Mouse (Mus musculus) neural tube, embryonic 14.5 days (tissue): Measurements from ENCODE around the gene Nphs1. TPM values are rescaled to one million over a fixed set of nuclear protein-coding genes. Genes with fewer than 3 reads are reported as not detected.
A peak's percentile ranks its signal among the peaks of the same experiment; 100 is the strongest.

ENCODE experiments used
- ATAC-seq: fragments of 200-750 bp; cut with Nextera tagmentation; 2 replicates; pipeline ENCODE4 v1.8.0; 2017; ENCODE audit warnings: low read depth, mild to moderate bottlenecking, moderate TSS enrichment, moderate library complexity
- H3K27ac ChIP-seq: fragments of 300-500 bp; sonication (generic); 2 replicates; pipeline ENCODE4 v1.5.1; 2014; ENCODE audit warnings: low read depth, mild to moderate bottlenecking, control low read depth, low read length, moderate library complexity, mixed read lengths
- H3K27me3 ChIP-seq: fragments of 300-500 bp; sonication (generic); 2 replicates; pipeline ENCODE4 v1.6.1; 2014; ENCODE audit warnings: low read length; ENCODE audit not compliant: control insufficient read depth, insufficient read depth
- H3K36me3 ChIP-seq: fragments of 300-500 bp; sonication (generic); 2 replicates; pipeline ENCODE4 v1.6.1; 2014; ENCODE audit warnings: low read length, mixed read lengths; ENCODE audit not compliant: control insufficient read depth, insufficient read depth
- H3K4me1 ChIP-seq: fragments of 300-500 bp; sonication (generic); 2 replicates; pipeline ENCODE4 v1.6.1; 2014; ENCODE audit warnings: low read length; ENCODE audit not compliant: control insufficient read depth, insufficient read depth
- H3K4me2 ChIP-seq: fragments of 300-500 bp; sonication (generic); 2 replicates; pipeline ENCODE4 v1.6.1; 2014; ENCODE audit warnings: mild to moderate bottlenecking, low read depth, low read length, control low read depth
- H3K4me3 ChIP-seq: fragments of 300-500 bp; sonication (generic); 2 replicates; pipeline ENCODE4 v1.5.1; 2014; ENCODE audit warnings: low read depth, low read length, control low read depth, mixed read lengths
- H3K9ac ChIP-seq: fragments of 300-500 bp; sonication (generic); replicated peaks from 2 replicates; pipeline ENCODE4 v1.6.1; 2014; ENCODE audit warnings: low read depth, mild to moderate bottlenecking, control low read depth, low read length, mixed read lengths
- H3K9me3 ChIP-seq: fragments of 300-500 bp; sonication (generic); 2 replicates; pipeline ENCODE4 v1.6.1; 2016; ENCODE audit warnings: low read length; ENCODE audit not compliant: control insufficient read depth
- WGBS: fragments of 180-500 bp; shearing (Covaris S2); extraction: QIAGEN DNeasy Blood & Tissue Kit; methylation state at CpG from one replicate; pipeline ENCODE4 v1.1.7; 2014; 5-methylcytosine and 5-hydroxymethylcytosine counted together
- polyA plus RNA-seq: library from polyadenylated mRNA; unstranded; fragments of >200 nt; fragmentation: Nextera tagmentation; extraction: Ambion mirVana; gene quantifications from 2 replicates; pipeline ENCODE4 v1.2.1, GENCODE M21; 2014

The Nphs1 gene
- 0.30 TPM in 1 of 2 replicates, not detected in the other for polyA plus RNA-seq

- peaks cover 22% of the 10 kb centered on the region for H3K27me3 ChIP-seq
- peak; percentile 87 for ATAC-seq
- H3K27ac ChIP-seq, result 0 out of 2 replicates have a peak within 1 kb of the TSS, but pooled peaks have one; percentile 10
- peak within 1 kb of the TSS; percentile 41 for H3K4me2 ChIP-seq
- WGBS, result 1% methylated on average over 16 of the region's 16 CpGs
- no peaks in the 10 kb centered on the region for H3K9me3 ChIP-seq
- peaks cover 21% of the 10 kb centered on the region for H3K4me1 ChIP-seq
- peak within 1 kb of the TSS; percentile 11 for H3K4me3 ChIP-seq
- H3K36me3 ChIP-seq, result no peaks in the 10 kb centered on the region
- H3K9ac ChIP-seq, result no peak within 1 kb of the TSS
Observed at GRCm38 (mm10) chr7:30457629-30458330, at the start of gene Nphs1, which contains the start of gene Kirrel2. Nphs1 (plus strand) TSS chr7:30458315. Kirrel2 (minus strand) TSS chr7:30457690.

- Histone ChIP-seq H3K27ac (no peak overlapping the region), H3K9ac (no peak overlapping the region), H3K9me3 (no peaks in the 10 kb centered on the region), H3K4me2 (no peak overlapping the region), H3K4me3 (no peak overlapping the region), H3K27me3 (no peaks in the 10 kb centered on the region), H3K36me3 (no peaks in the 10 kb centered on the region), H3K4me1 (no peaks in the 10 kb centered on the region)
- ATAC-seq, result no peak
- WGBS, result 86% methylated on average over 3 of the region's 3 CpGs
Observed at GRCm38 (mm10) chr7:30408639-30409038, 49.5 kb upstream of the Nphs1 start.

- H3K4me2 ChIP-seq, result no peak overlapping the region
- H3K36me3 ChIP-seq, result no peaks in the 10 kb centered on the region
- WGBS, result 67% methylated on average over 2 of the region's 2 CpGs
- H3K27me3 ChIP-seq, result no peaks in the 10 kb centered on the region
- H3K27ac ChIP-seq, result no peak overlapping the region
- H3K4me3 ChIP-seq, result no peak overlapping the region
- H3K4me1 ChIP-seq, result no peaks in the 10 kb centered on the region
- no peak overlapping the region for H3K9ac ChIP-seq
- H3K9me3 ChIP-seq, result no peaks in the 10 kb centered on the region
- ATAC-seq, result no peak
Observed at GRCm38 (mm10) chr7:30409789-30410188, 48.3 kb upstream of the Nphs1 start.

- H3K27me3 ChIP-seq, result no peaks in the 10 kb centered on the region
- H3K4me1 ChIP-seq, result no peaks in the 10 kb centered on the region
- H3K4me2 ChIP-seq, result no peak overlapping the region
- no peak overlapping the region for H3K4me3 ChIP-seq
- no peaks in the 10 kb centered on the region for H3K9me3 ChIP-seq
- H3K9ac ChIP-seq, result no peak overlapping the region
- H3K27ac ChIP-seq, result no peak overlapping the region
- 86% methylated on average over 3 of the region's 3 CpGs for WGBS
- no peak for ATAC-seq
- H3K36me3 ChIP-seq, result no peaks in the 10 kb centered on the region
Observed at GRCm38 (mm10) chr7:30411023-30411422, 47.1 kb upstream of the Nphs1 start.

- 58% methylated on average over 4 of the region's 4 CpGs for WGBS
- H3K4me2 ChIP-seq, result no peak overlapping the region
- ATAC-seq, result no peak
Observed at GRCm38 (mm10) chr7:30412735-30413147, 45.4 kb upstream of the Nphs1 start.

GRCm38 (mm10) chr7:30413596-30413995 is 44.5 kb upstream of the Nphs1 start, which contains the start of gene Tyrobp:
Tyrobp (plus strand) TSS chr7:30413760.
- no peak within 1 kb of the TSS for H3K4me2 ChIP-seq
- no peak within 1 kb of the TSS for H3K27ac ChIP-seq
- WGBS, result 73% methylated on average over 5 of the region's 5 CpGs
- no peak for ATAC-seq
- no peak within 1 kb of the TSS for H3K4me3 ChIP-seq
- H3K4me1 ChIP-seq, result no peaks in the 10 kb centered on the region
- no peaks in the 10 kb centered on the region for H3K9me3 ChIP-seq
- no peaks in the 10 kb centered on the region for H3K36me3 ChIP-seq
- no peak within 1 kb of the TSS for H3K9ac ChIP-seq
- no peaks in the 10 kb centered on the region for H3K27me3 ChIP-seq

More at GRCm38 (mm10) chr7:30412735-30413147, 45.4 kb upstream of the Nphs1 start:
- Histone ChIP-seq H3K36me3 (no peaks in the 10 kb centered on the region), H3K4me3 (no peak overlapping the region), H3K9me3 (no peaks in the 10 kb centered on the region), H3K9ac (no peak overlapping the region), H3K4me1 (no peaks in the 10 kb centered on the region), H3K27me3 (no peaks in the 10 kb centered on the region), H3K27ac (no peak overlapping the region)

- H3K4me2 ChIP-seq, result no peak overlapping the region
- no peaks in the 10 kb centered on the region for H3K9me3 ChIP-seq
- no peaks in the 10 kb centered on the region for H3K4me1 ChIP-seq
- no peak overlapping the region for H3K9ac ChIP-seq
- H3K27ac ChIP-seq, result no peak overlapping the region
- H3K36me3 ChIP-seq, result no peaks in the 10 kb centered on the region
- no peak for ATAC-seq
- no peak overlapping the region for H3K4me3 ChIP-seq
- no peaks in the 10 kb centered on the region for H3K27me3 ChIP-seq
- 75% methylated on average over 9 of the region's 9 CpGs for WGBS
Observed at GRCm38 (mm10) chr7:30417856-30418255, 40.3 kb upstream of the Nphs1 start.

- Histone ChIP-seq H3K9me3 (no peaks in the 10 kb centered on the region), H3K27me3 (no peaks in the 10 kb centered on the region), H3K9ac (no peak within 1 kb of the TSS), H3K4me1 (0 out of 2 replicates have a peak, but pooled peaks cover 3% of the 10 kb centered on the region), H3K27ac (no peak within 1 kb of the TSS), H3K36me3 (no peaks in the 10 kb centered on the region), H3K4me3 (no peak within 1 kb of the TSS), H3K4me2 (no peak within 1 kb of the TSS)
- 77% methylated on average over 10 of the region's 10 CpGs for WGBS
- no peak for ATAC-seq
Observed at GRCm38 (mm10) chr7:30419561-30420499, 38.3 kb upstream of the Nphs1 start, which contains the start of gene Hcst. Hcst (minus strand) TSS chr7:30419854.
